16 mouse cellular contexts compared by ENCODE assay signal in the genomic region with DNA sequence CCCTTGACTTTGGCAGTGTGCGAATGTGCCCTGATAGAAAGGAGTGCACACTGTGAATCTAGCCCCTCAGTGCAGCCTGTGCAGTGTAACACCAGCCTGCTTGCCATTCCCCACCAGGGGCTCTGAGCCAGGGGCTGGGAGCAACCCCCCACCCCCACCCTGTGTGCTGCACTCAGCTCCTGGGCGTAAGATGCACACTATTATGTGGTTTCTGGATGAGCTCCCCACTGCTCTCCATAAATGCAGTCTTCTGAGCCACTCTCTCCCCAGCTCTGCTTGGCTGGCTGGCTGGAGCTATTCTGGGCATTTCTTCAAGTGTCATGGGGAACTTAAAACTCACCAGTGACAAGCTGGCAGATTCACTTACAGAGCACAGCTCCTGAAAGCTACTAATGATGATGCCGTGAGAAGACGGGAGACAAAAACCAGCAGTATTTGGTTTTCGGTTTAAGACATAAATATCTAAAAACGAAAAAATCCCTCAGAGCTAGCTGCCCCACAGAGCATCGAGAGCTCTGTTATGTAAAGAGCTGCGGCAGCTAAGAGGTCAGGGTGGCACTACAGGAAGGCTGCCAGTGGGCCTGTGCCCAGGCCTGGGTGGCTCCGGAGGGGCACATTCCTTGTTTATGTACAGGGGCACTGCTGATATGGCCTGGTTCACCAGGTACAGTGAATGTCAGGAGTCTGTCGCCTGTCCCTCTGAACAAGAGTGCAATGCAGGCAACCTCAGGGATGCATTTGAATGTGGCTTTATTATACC. TPM values are rescaled to one million over a fixed set of nuclear protein-coding genes. Genes with fewer than 3 reads are reported as not detected.
DNase-seq lines count a peak whose midpoint lies in the region; ATAC-seq lines count a peak whose summit lies in the region.
"Had no signal": no experiment of that assay in that cellular context is flagged by ENCODE, and none has a peak within 500 bp of the region (broad histone marks: within the 10 kb centered on the region; RNA-seq: fewer than 3 reads in every experiment).

No protein-coding gene starts in this region.

- no peak overlapping the region for H3K4me2 ChIP-seq in hindbrain, embryonic 13.5 days
- no peak overlapping the region for H3K4me2 ChIP-seq in neural tube, embryonic 15.5 days
- H3K4me2 ChIP-seq: limb, embryonic 13.5 days; lung, embryonic 15.5 days; midbrain, embryonic 12.5 days had no signal

- H3K36me3 ChIP-seq in hindbrain, embryonic 13.5 days: no peaks in the 10 kb centered on the region
- H3K36me3 ChIP-seq in hindbrain, embryonic 10.5 days: no peaks in the 10 kb centered on the region
- no peaks in the 10 kb centered on the region for H3K36me3 ChIP-seq in neural tube, embryonic 15.5 days
- H3K36me3 ChIP-seq: limb, embryonic 13.5 days; lung, embryonic 15.5 days; midbrain, embryonic 12.5 days had no signal

- peak; percentile 18 to 32 for DNase-seq in cerebellum, adult 18-20 months
- no peak for DNase-seq in cerebellum, adult 9-10 months
- no peak for DNase-seq in hindbrain, embryonic 10.5 days (ENCODE audit: low spot score)
- peak; percentile 43 for DNase-seq in right cerebral cortex, adult 18-20 months
- DNase-seq in right cerebral cortex, postnatal 36 days (ENCODE audit: low spot score in 2 of 2): no peak
- no peak for DNase-seq in layer of hippocampus, adult 18-20 months (ENCODE audit: low spot score in 2 of 2)
- DNase-seq: gastrocnemius, postnatal 36 days; heart, postnatal 10 days; kidney, adult 2 months; spleen, adult 18-20 months had no signal

- H3K9ac ChIP-seq in hindbrain, embryonic 13.5 days: no peak overlapping the region
- no peak overlapping the region for H3K9ac ChIP-seq in neural tube, embryonic 15.5 days (replicated peaks)
- H3K9ac ChIP-seq: limb, embryonic 13.5 days; lung, embryonic 15.5 days; midbrain, embryonic 12.5 days had no signal

- H3K27me3 ChIP-seq in hindbrain, embryonic 13.5 days: peaks cover 23% of the 10 kb centered on the region
- H3K27me3 ChIP-seq in hindbrain, embryonic 10.5 days (ENCODE audit: insufficient read depth, poor library complexity, severe bottlenecking): peaks cover 13% of the 10 kb centered on the region
- H3K27me3 ChIP-seq in neural tube, embryonic 15.5 days (replicated peaks): peaks cover 11% of the 10 kb centered on the region; the same call in 1 of the 2 replicates

- no peaks in the 10 kb centered on the region for H3K4me1 ChIP-seq in hindbrain, embryonic 13.5 days (replicated peaks)
- no peaks in the 10 kb centered on the region for H3K4me1 ChIP-seq in hindbrain, embryonic 10.5 days (replicated peaks)
- H3K4me1 ChIP-seq in neural tube, embryonic 15.5 days: peaks cover 9% of the 10 kb centered on the region
- H3K4me1 ChIP-seq: limb, embryonic 13.5 days; lung, embryonic 15.5 days; midbrain, embryonic 12.5 days had no signal

- 0 out of 2 replicates have a peak, but pooled peaks have one; percentile 13 for ATAC-seq in hindbrain, embryonic 13.5 days (ENCODE audit: low FRiP score)
- peak; percentile 75 for ATAC-seq in neural tube, embryonic 15.5 days (ENCODE audit: low FRiP score)

- H3K9me3 ChIP-seq in hindbrain, embryonic 13.5 days: no peaks in the 10 kb centered on the region
- H3K9me3 ChIP-seq in hindbrain, embryonic 10.5 days: no peaks in the 10 kb centered on the region
- H3K9me3 ChIP-seq in neural tube, embryonic 15.5 days (replicated peaks): no peaks in the 10 kb centered on the region
- H3K9me3 ChIP-seq: limb, embryonic 13.5 days; lung, embryonic 15.5 days; midbrain, embryonic 12.5 days had no signal

- WGBS in hindbrain, embryonic 13.5 days: 77% methylated on average over 10 of the region's 10 CpGs
- WGBS in hindbrain, embryonic 10.5 days: 80% methylated on average over 10 of the region's 10 CpGs
- WGBS in neural tube, embryonic 15.5 days: 68% methylated on average over 10 of the region's 10 CpGs

- no peak overlapping the region for H3K27ac ChIP-seq in hindbrain, embryonic 13.5 days
- no peak overlapping the region for H3K27ac ChIP-seq in hindbrain, embryonic 10.5 days
- 0 out of 2 replicates have a peak overlapping the region, but pooled peaks have one; percentile 6 for H3K27ac ChIP-seq in neural tube, embryonic 15.5 days (replicated peaks)
- H3K27ac ChIP-seq: limb, embryonic 13.5 days; lung, embryonic 15.5 days; midbrain, embryonic 12.5 days had no signal

- H3K4me3 ChIP-seq in hindbrain, embryonic 13.5 days: no peak overlapping the region
- no peak overlapping the region for H3K4me3 ChIP-seq in hindbrain, embryonic 10.5 days
- no peak overlapping the region for H3K4me3 ChIP-seq in neural tube, embryonic 15.5 days (replicated peaks)
- H3K4me3 ChIP-seq: limb, embryonic 13.5 days; lung, embryonic 15.5 days; midbrain, embryonic 12.5 days had no signal

RNA-seq across cellular contexts. Expression of gene Rasgrf1, which starts 18.0 kb away (rescaled TPM):
- 1.8 and 2.1 TPM in 2 replicates for polyA plus RNA-seq in hindbrain, embryonic 13.5 days (2015; fragmentation: Nextera tagmentation; extraction: Ambion mirVana)
- polyA plus RNA-seq in hindbrain, embryonic 10.5 days (2016; fragmentation: Nextera tagmentation; extraction: Ambion mirVana): 0.12 and 0.13 TPM in 2 replicates
- polyA plus RNA-seq in neural tube, embryonic 15.5 days (2015; fragmentation: Nextera tagmentation; extraction: Ambion mirVana): 17.3 and 17.6 TPM in 2 replicates
- total RNA-seq in layer of hippocampus, adult 18-20 months (2021): 100 to 1,000 TPM; 523 to 556 TPM
- total RNA-seq: common myeloid progenitor, adult 5-6 weeks; gastrocnemius, postnatal 36 days; heart, postnatal 10 days had no signal

Comparison
In these comparisons a context has a peak if more than half of its experiments do, and no peak if none do; other contexts are left out.
1. DNase-seq: peak in cerebellum, adult 18-20 months (2 of 2) and right cerebral cortex, adult 18-20 months (single experiment); none in cerebellum, adult 9-10 months (single experiment), hindbrain, embryonic 10.5 days (single experiment), right cerebral cortex, postnatal 36 days (0 of 2) and layer of hippocampus, adult 18-20 months (0 of 2).